Mouse (Mus musculus): ENCODE data around the gene Abcg4.

DNA sequence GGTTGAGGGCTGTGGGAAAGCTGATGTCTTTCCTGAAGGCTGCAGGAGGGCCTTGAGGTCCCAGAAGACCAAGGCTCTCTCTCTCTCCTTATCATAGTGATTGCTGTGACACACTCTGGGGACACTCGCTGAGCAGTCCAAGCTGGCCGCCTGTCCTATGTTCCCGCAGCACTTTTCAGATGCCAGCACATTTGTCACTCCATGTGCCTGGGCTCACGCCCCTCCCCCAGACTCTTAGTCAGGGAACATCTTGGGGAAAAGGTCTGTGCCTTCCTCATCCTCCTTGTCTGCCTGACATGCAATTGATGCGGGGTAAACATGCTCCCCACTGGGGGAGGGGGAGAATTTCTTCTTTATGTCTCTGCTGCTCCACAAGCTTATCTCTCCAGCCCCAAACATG is 5.2 kb downstream of the Abcg4 start:
- no peak for TF ChIP-seq POLR2A (IDR thresholded peaks at IDR 0.05; ENCODE audit: low read depth, low read length)
- no peak for TF ChIP-seq CTCF (IDR thresholded peaks at IDR 0.05; ENCODE audit: extremely low read depth, insufficient read depth, insufficient read length, insufficient replicate concordance)
